Mouse (Mus musculus) layer of hippocampus, adult 18-20 months (tissue): ENCODE measurements around the gene Heatr5a. TPM values are rescaled to one million over a fixed set of nuclear protein-coding genes. Genes with fewer than 3 reads are reported as not detected.

Experiments used
- DNase-seq, 2 experiments: peaks; one replicate each; pipeline ENCODE4 v3.0.0; 2022; ENCODE audit warnings: low spot score in 2 of 2
- total RNA-seq, 2 experiments: library from RNA; stranded (reverse); gene quantifications; 2 replicates each; pipeline ENCODE4 v1.2.3; 2021

Gene Heatr5a
- total RNA-seq, 2 experiments from 2014 or later = 7.0 to 7.8 TPM

- DNase-seq = no peak
These were observed 84.8 kb downstream of the Heatr5a start for GRCm38 (mm10) chr12:51886369-51886768.

GRCm38 (mm10) chr12:51884801-51885200, 86.3 kb downstream of the Heatr5a start:
- no peak for DNase-seq

DNA sequence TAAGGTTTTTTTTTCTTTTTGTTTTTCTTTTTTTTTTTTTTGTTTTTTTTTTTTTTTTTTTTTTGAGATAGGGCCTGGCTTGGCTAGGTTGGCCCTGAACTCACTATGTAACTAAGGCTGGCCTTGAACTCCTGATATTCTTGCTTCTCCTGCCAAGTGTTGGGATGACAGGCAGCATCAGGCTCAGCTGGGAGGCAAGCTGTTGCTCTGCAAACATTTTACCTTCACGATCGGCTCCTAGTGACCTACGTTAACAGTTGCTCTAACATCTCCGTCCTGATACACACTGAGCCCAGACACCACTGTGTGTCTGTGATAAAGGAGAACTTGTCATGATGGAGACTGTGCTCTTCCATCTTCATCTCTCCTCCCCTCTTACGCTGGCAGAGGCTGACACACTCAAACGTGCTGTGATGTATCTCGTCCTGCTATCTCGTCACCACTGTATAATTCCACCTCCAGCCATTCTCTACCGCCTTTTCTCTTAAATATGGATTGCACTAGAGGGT, 87.8 kb downstream of the Heatr5a start:
- no peak for DNase-seq

DNA sequence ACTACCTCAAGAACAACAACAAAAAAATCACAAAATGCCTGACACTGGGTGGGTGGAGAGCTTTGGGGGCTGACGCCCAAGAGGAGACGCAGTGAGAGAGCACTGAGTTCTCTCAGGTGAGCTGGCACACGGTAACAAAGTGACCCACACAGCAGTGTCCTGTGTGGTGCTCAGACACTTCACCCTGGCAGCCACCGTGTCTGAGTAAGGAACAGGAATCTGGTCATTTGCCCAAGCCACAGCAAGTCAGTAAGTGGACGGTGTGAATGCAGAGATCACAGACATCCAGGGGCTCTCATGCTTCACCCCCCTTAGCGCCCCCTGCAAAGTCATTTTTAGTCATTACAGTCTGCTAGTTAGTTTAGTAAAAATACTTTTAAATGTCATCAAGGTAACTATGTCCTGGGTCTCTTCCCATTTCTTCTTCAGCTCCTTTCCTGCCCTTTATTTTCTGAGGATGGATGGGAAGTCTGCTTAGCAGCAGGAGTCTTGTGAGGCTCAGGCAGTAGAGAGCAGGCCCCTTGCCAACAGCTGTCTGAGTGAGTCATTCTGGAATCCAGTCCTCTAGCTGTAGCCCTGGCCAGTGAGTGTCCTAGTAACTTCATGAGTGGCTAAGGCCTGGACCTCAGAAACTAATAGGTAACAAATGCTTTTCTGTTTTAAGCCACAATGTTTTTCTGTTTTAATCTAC, 88.4 kb downstream of the Heatr5a start:
- no peak for DNase-seq

GRCm38 (mm10) chr12:51881775-51882174, 89.3 kb downstream of the Heatr5a start:
- DNase-seq = no peak

- no peak for DNase-seq
These were observed 99.5 kb downstream of the Heatr5a start for GRCm38 (mm10) chr12:51871446-51872144.

DNA sequence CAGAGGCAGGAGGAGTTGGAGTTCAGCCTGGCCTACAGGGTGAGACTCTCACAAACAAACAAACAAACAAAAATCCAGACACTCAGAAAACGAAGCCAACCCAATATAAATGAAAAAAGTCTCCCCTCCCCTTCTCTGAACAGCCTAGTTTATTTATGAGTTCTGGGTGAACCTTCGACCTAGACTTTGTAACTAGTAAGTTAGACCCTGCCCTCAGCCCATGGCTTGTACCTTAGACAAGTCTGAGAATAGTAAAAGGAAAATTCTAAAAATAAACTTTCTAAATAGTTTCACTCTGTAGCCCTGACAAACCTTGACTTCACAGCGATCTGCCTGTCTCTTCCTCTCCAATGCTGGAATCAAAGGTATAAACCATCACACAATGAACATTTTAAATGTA, 101.6 kb downstream of the Heatr5a start:
- DNase-seq = no peak

DNA sequence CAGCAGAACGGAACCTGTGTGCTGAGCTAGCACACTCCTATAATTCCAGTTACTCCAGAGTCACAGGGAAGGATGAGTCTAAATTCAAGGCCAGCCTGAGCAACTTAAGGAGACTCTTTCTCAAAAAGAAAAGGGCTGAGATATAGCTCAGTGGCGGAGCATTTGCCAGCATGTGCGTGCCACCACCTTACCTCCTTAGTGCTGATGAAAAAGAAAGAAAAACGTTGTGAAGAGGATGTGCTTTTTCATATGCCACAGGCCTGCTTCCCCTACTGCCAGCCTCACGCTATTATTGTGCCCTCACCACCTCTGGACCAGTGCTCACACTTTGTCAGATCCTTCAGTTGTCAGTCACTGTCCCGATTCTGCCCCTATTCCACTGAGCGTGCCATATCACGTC, 104.0 kb downstream of the Heatr5a start:
- no peak for DNase-seq

DNA sequence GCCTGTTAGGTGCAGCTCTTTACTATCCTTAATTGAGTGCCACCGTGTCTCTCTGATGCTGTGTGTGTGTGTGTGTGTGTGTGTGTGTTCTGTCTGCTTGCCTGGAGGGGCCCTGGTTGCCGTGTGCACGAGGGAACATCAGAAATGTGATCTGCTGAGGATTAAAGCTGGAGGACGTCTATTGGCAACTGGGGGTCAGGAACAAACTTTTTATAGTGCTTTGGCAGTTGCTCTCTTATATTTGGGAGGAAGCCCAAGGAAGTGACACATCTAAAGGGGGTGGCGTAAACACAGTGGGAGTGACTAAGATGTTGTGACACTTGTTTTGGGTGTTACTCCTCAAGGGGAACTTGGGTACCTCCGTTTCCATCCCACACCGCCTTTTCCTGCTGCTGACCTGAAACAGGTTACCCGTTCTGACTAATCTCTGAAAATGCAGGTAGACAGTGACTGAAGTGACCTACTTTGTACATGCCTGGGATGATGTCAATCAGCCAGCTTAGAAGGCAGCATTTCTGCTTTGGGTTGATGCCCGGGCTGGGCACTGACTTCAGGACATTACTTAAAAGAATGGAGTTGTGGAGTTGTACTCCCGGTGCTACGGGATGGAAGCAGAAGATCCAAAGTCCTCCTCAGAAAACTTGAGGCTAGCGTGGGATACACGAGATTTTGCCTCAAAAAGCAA, 104.8 kb downstream of the Heatr5a start:
- DNase-seq = no peak

DNA sequence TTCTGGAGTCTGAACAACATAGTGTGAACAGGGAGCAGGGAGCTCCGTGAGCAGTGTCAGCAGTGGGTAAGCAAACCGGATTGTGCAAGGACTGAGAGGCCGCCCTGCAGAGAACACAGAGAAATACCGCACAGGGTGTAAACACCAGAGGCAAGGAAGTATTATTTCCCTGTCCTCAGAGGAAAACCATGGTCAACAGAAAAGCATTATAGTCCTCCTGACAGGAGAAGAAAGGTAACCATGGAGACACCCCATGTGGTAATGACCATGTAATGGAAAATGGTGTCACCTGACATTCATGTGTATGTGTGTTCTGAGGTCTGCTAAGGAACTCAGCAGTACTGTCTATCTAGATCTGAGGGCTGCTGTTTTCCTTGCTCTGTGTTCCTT, 105.3 kb downstream of the Heatr5a start:
- DNase-seq = no peak

- DNase-seq = no peak
These were observed 105.9 kb downstream of the Heatr5a start for GRCm38 (mm10) chr12:51865061-51865789.

DNA sequence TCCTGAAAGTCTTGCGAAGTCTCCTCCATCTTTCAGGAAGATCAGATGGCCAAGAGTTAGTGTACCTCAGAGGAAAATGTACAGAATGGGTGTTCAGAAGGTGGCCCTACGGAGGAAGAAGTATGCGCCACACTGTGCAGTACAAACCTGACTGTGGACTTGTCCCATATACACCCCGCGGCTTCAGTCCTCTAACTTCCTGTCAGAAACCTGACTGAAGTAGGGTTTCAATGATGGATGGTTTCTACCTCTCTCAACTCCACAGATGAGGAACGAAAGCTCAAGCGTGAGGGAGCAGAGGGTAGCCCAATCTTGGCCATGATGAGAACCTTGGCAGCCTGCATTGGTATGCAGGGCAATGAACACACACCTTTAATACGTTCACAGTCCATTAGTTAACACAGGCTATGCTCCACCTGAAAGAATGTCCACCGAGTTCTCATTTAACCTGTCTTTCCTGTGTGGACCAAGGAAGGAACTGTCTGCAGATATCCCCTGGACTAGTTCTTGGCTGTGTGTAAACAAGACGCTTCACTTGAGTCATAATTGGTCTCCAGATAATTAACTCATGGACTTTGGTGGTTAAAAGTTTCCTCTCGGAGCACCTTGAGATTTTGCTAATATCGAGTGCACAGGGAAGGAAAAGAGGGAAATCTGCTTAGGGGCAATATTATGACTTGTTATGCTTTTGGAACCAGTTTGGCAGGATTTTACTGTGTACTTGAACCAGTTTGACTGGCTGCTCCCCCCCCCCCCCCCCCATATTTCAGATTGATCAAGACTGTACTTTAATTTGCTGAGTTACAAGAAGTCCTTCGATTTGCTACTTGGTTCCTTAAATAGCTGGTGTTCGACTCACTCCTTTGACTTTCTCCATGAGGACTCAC, 107.8 kb downstream of the Heatr5a start:
- no peak for DNase-seq

DNA sequence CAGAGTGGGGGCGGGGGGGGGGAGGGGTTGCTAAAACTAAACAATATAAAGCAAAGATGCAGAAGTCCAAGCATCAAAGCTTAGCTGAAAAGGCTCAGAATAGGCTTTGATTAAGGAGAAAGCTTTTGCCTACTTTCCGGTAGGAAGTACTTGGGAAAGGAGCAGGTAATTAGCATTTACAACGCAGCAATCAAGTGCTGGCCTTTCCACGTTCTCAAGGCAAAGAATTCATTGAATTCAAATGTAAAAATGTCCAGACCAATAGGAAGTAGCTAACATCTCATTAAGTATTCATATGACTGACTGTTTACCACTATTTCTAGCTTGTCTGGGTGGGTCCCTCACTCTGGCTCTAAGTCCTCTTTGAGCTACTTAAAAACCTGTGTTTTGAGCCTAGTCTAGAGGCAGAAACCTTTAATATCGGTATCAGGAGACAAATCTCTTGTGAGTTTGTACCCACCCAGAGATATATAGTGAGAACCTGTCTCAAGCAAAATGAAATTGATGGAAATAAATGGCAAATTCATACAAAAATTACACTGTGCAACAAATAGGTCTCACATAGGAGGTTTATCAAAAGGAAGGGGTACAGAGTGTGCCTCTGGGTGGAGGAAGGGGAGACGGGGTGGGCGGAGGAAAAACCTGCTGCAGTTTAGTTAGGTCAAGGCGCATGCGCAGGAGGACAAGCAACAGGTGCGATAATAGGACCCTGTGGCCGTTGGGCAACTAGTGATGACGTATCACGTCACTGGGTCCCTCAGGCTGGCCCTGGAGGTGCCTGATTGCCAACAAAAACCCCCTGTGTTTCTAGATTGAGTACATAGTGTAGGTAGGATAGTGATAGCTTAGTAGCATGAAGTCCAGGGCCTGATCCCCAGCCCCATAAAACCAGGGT, 112.7 kb downstream of the Heatr5a start:
- no peak for DNase-seq

DNA sequence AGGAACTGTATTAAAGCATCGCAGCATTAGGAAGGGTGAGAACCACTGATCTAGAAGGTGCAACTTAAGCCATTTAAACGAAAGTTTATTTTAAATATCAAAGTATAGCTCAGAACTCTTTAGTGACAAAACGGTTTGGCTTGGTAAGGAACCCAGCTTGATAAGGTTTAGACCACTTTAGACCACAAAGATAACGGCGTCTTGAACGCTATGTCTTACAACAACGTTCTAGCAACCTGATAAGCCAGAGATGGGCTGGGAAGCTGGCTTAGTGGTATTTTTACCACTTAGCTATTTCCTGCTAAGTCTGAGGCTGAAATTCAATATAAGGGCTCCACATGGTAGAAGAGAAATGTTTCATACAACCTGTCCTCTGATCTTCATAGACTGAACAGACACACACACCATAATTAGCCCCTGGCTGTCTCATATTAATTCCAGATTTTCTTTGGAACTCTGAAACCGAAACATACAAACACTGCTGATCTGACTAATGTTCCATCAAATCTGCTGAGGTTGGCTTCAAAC, 114.3 kb downstream of the Heatr5a start:
- DNase-seq = no peak

- DNase-seq = no peak
These were observed 115.2 kb downstream of the Heatr5a start for GRCm38 (mm10) chr12:51855872-51856271.

GRCm38 (mm10) chr12:51855453-51855852, 115.7 kb downstream of the Heatr5a start:
- DNase-seq = no peak

DNA sequence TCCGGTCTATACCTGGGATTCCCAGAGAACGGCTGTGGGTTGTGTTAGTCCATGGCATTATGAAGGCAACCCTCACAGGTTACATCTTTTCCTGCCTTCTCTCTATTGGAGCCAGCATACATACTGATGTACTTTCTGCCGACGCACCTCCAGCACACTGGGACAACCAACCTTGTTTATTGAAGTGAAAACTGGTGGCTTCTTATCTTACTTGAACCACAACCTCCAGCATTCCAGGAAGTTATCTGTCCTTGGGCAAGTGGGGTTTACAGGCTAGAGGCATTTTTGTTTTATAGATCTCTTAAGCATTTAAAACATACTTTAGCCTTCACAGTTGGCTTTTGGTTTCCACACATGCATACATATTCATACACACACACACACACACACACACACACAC, 119.5 kb downstream of the Heatr5a start:
- DNase-seq = no peak

DNA sequence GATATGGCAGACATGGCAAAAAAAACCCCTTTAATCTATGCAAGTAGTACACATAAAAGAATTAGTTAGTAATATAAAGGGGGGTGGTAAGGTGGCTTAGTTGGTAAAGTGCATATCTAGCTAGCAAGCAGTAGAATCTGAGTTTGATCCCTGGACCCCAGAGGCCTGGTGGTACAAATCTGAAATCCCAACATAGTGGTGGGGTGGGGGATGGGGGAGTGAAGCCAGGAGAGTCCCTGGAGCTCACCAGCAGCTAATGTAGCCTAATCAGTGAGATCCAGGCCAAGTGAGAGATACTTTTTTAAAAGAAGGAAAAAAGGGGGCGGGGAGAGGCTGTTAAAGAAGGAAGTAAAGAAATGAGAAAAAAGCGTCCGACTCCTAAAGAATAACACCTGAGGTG, 120.0 kb downstream of the Heatr5a start:
- no peak for DNase-seq

- DNase-seq = no peak
These were observed 120.8 kb downstream of the Heatr5a start for GRCm38 (mm10) chr12:51850339-51850738.
